Mouse (Mus musculus) midbrain, postnatal 0 days (tissue): ENCODE results near the gene Nr1d1. TPM values are rescaled to one million over a fixed set of nuclear protein-coding genes. Genes with fewer than 3 reads are reported as not detected.

ENCODE experiments used
- ATAC-seq: fragments of 200-750 bp; cut with Nextera tagmentation; 2 replicates; pipeline ENCODE4 v1.8.0; 2017; ENCODE audit warnings: moderate number of reproducible peaks, mild to moderate bottlenecking, moderate TSS enrichment, moderate library complexity; ENCODE audit not compliant: low FRiP score
- DNase-seq: peaks from one replicate; pipeline ENCODE4 v3.0.0-alpha.2; 2015; ENCODE audit warnings: low spot score
- H3K27ac ChIP-seq: fragments of 300-500 bp; sonication (generic); 2 replicates; pipeline ENCODE4 v1.5.1; 2014; ENCODE audit warnings: low read depth, mild to moderate bottlenecking, low read length, mixed read lengths
- H3K27me3 ChIP-seq: fragments of 300-500 bp; sonication (generic); 2 replicates; pipeline ENCODE4 v1.6.1; 2014; ENCODE audit warnings: low read length, control low read depth, mixed read lengths; ENCODE audit not compliant: insufficient read depth
- H3K36me3 ChIP-seq: fragments of 300-500 bp; sonication (generic); 2 replicates; pipeline ENCODE4 v1.6.1; 2014; ENCODE audit warnings: low read length, control low read depth, mixed read lengths; ENCODE audit not compliant: insufficient read depth
- H3K4me1 ChIP-seq: fragments of 300-500 bp; sonication (generic); 2 replicates; pipeline ENCODE4 v1.6.1; 2014; ENCODE audit warnings: mild to moderate bottlenecking, control low read depth, antibody characterized with exemption, low read length, mixed read lengths; ENCODE audit not compliant: insufficient read depth
- H3K4me2 ChIP-seq: fragments of 300-500 bp; sonication (generic); 2 replicates; pipeline ENCODE4 v1.6.1; 2014; ENCODE audit warnings: low read depth, mild to moderate bottlenecking, low read length, mixed read lengths; ENCODE audit not compliant: poor library complexity, severe bottlenecking
- H3K4me3 ChIP-seq: fragments of 300-500 bp; sonication (generic); 2 replicates; pipeline ENCODE4 v1.5.1; 2014; ENCODE audit warnings: low read depth, mild to moderate bottlenecking, low read length, moderate library complexity
- H3K9ac ChIP-seq: fragments of 300-500 bp; sonication (generic); replicated peaks from 2 replicates; pipeline ENCODE4 v1.6.1; 2014; ENCODE audit warnings: mild to moderate bottlenecking, low read length, moderate library complexity, mixed read lengths; ENCODE audit not compliant: poor library complexity, severe bottlenecking
- H3K9me3 ChIP-seq: fragments of 300-500 bp; sonication (generic); 2 replicates; pipeline ENCODE4 v1.6.1; 2016; ENCODE audit warnings: low read length, control low read depth
- CTCF ChIP-seq: IDR thresholded peaks from 2 replicates; pipeline ENCODE4 v1.5.1; 2016; ENCODE audit warnings: antibody characterized with exemption, mild to moderate bottlenecking
- WGBS: fragments of 180-500 bp; shearing (Covaris S2); extraction: QIAGEN DNeasy Blood & Tissue Kit; methylation state at CpG from one replicate; pipeline ENCODE4 v1.1.7; 2014; 5-methylcytosine and 5-hydroxymethylcytosine counted together
- polyA plus RNA-seq: library from polyadenylated mRNA; unstranded; fragments of >200 nt; fragmentation: Nextera tagmentation; extraction: Ambion mirVana; gene quantifications from 2 replicates; pipeline ENCODE4 v1.2.1, GENCODE M21; 2015
- total RNA-seq: library from RNA; depleted of rRNA; stranded (reverse); fragments of >200 nt; gene quantifications from 2 replicates; pipeline ENCODE4 v1.2.3, GENCODE M21; 2014; rRNA removed

Gene Nr1d1
- total and polyA plus RNA-seq, 2 experiments from 2014 or later, result 11.0 to 14.3 TPM

DNA sequence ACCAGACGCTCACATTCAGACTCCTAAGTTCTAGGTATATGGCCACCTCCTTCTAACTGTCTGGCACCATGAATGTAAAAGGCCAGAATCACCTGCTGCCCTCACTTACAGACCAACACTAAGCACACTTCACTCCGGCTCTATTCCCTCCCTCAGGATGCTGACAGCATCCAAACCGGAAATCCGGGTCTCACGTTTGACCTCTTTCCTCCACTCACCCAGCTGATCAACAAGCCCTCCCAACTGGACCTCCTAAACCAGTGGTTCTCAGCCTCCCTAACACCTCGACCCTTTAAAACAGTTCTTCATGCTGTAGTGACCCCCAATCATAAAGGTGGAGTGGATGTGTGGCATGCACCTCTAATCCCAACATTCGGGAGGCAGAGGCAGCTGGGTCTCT is 52.0 kb downstream of the Nr1d1 start:
- Histone ChIP-seq H3K36me3 (peaks cover 22% of the 10 kb centered on the region; the same call in 1 of the 2 replicates), H3K27me3 (no peaks in the 10 kb centered on the region), H3K4me1 (no peaks in the 10 kb centered on the region), H3K27ac (no peak overlapping the region), H3K9ac (no peak overlapping the region), H3K4me3 (no peak overlapping the region), H3K9me3 (no peaks in the 10 kb centered on the region), H3K4me2 (no peak overlapping the region)
- 83% methylated on average over 7 of the region's 7 CpGs for WGBS
- TF ChIP-seq CTCF, result no peak
- ATAC-seq (no peak), DNase-seq (no peak)

DNA sequence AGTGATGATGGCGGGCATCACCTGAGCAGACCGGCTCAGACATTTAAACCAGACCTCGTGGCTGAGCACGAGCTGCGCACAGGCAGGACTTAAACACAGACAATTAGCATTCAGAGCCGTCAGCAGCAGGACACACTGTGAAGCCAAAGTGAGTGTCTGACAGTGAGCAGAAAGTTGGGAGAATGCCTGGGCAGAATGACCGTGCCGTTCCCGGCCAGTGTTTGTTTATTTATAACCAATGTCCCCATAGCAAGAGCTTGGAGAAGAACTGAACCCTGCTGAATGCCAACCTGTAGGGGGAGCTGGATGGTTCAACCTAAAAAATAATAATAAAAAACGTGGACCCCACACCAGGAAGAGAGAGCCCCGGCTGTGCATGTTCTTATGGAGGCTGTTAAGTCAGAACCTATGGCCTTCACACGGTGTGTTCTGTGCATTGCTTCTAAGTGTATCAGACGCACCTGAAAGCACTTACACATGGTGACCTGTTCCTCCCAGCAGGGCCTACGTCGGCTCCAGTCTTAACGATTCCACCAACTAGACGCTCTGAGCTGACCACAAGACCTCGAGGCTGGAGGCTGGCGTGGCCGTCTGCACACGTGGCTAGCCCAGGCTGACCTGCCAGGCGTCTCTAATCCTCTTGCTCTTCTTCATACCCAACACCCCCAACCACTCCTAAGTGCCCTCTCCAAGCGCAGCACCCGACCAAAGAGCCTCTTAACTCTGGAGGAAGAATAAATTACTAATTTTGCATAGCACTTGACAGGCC is 53.5 kb downstream of the Nr1d1 start:
- no peaks in the 10 kb centered on the region for H3K9me3 ChIP-seq
- peak; percentile 62 for TF ChIP-seq CTCF
- DNase-seq (peak; percentile 73), ATAC-seq (peak; percentile 31; the same call in 1 of the 2 replicates)
- no peak overlapping the region for H3K4me3 ChIP-seq
- peaks cover 34% of the 10 kb centered on the region for H3K36me3 ChIP-seq
- H3K9ac ChIP-seq, result no peak overlapping the region
- no peaks in the 10 kb centered on the region for H3K27me3 ChIP-seq
- no peak overlapping the region for H3K27ac ChIP-seq
- 66% methylated on average over 24 of the region's 24 CpGs for WGBS
- H3K4me2 ChIP-seq, result no peak overlapping the region
- H3K4me1 ChIP-seq, result no peaks in the 10 kb centered on the region

DNA sequence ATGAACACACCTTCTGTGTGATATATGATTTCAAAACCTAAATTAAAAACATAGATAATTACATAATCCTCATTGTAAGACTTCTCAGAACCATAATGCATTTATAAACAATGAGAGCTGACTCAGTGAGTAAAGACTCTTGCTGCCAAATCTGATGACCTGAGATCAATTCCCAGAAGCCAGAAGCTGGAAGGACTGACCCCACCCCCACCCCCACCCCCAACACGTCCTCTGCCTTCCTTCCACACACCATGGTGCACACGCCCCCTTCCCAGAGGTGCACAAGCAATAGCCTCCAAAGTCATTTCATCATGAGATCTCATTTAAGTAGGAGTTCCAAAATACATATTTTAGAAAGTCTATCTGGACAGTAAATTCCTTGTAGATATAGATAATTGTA is 54.4 kb downstream of the Nr1d1 start:
- TF ChIP-seq CTCF, result no peak
- Histone ChIP-seq H3K36me3 (peaks cover 38% of the 10 kb centered on the region), H3K4me1 (no peaks in the 10 kb centered on the region), H3K9me3 (no peaks in the 10 kb centered on the region), H3K9ac (no peak overlapping the region), H3K4me3 (no peak overlapping the region), H3K27me3 (no peaks in the 10 kb centered on the region), H3K4me2 (no peak overlapping the region), H3K27ac (no peak overlapping the region)
- no peak for ATAC-seq
- WGBS, result 75% methylated on average over 2 of the region's 2 CpGs
- no peak for DNase-seq

Other genes starting within 250 kb of the Nr1d1 start
- 0.05 TPM in 1 of 2 replicates, not detected in the other for gene Ikzf3, start 229.3 kb downstream of the Nr1d1 start, total RNA-seq
- gene Ikzf3, start 229.3 kb downstream of the Nr1d1 start, polyA plus RNA-seq, result 0.16 TPM in 1 of 2 replicates, not detected in the other
- 0.24 TPM in 1 of 2 replicates, not detected in the other for gene Zpbp2, start 224.2 kb downstream of the Nr1d1 start, total RNA-seq
- gene Zpbp2, start 224.2 kb downstream of the Nr1d1 start, polyA plus RNA-seq, result 0.36 and 0.39 TPM in 2 replicates
- gene Ormdl3, start 188.0 kb downstream of the Nr1d1 start, total RNA-seq, result 104 and 115 TPM in 2 replicates
- gene Ormdl3, start 188.0 kb downstream of the Nr1d1 start, polyA plus RNA-seq, result 108 and 111 TPM in 2 replicates
- gene Lrrc3c, start 177.0 kb downstream of the Nr1d1 start, total RNA-seq, result not detected in 2 replicates
- not detected in 2 replicates for gene Lrrc3c, start 177.0 kb downstream of the Nr1d1 start, polyA plus RNA-seq
- gene Gm12355, start 149.7 kb downstream of the Nr1d1 start, total RNA-seq, result not detected in 2 replicates
- 0.28 and 0.44 TPM in 2 replicates for gene Gm12355, start 149.7 kb downstream of the Nr1d1 start, polyA plus RNA-seq
- gene Gsdma3, start 149.0 kb downstream of the Nr1d1 start, total RNA-seq, result not detected in 2 replicates
- gene Gsdma3, start 149.0 kb downstream of the Nr1d1 start, polyA plus RNA-seq, result not detected in 2 replicates
- gene Gsdma2, start 128.6 kb downstream of the Nr1d1 start, total RNA-seq, result not detected in 2 replicates
- 0.12 and 0.15 TPM in 2 replicates for gene Gsdma2, start 128.6 kb downstream of the Nr1d1 start, polyA plus RNA-seq
- 0.05 TPM in 1 of 2 replicates, not detected in the other for gene Gsdma, start 111.0 kb downstream of the Nr1d1 start, total RNA-seq
- 0.11 TPM in 1 of 2 replicates, not detected in the other for gene Gsdma, start 111.0 kb downstream of the Nr1d1 start, polyA plus RNA-seq
- gene Psmd3, start 92.8 kb downstream of the Nr1d1 start, total RNA-seq, result 114 and 129 TPM in 2 replicates
- 182 and 183 TPM in 2 replicates for gene Psmd3, start 92.8 kb downstream of the Nr1d1 start, polyA plus RNA-seq
- not detected in 2 replicates for gene Csf3, start 74.1 kb downstream of the Nr1d1 start, total RNA-seq
- not detected in 2 replicates for gene Csf3, start 74.1 kb downstream of the Nr1d1 start, polyA plus RNA-seq
- 66.6 and 81.2 TPM in 2 replicates for gene Med24, start 45.9 kb downstream of the Nr1d1 start, total RNA-seq
- gene Med24, start 45.9 kb downstream of the Nr1d1 start, polyA plus RNA-seq, result 52.2 and 59.8 TPM in 2 replicates
- 774 and 843 TPM in 2 replicates for gene Thra, start 34.7 kb downstream of the Nr1d1 start, total RNA-seq
- 165 and 182 TPM in 2 replicates for gene Thra, start 34.7 kb downstream of the Nr1d1 start, polyA plus RNA-seq
- 88.3 and 107 TPM in 2 replicates for gene Msl1, start 20.2 kb upstream of the Nr1d1 start, total RNA-seq
- gene Msl1, start 20.2 kb upstream of the Nr1d1 start, polyA plus RNA-seq, result 22.3 and 25.8 TPM in 2 replicates
- 29.4 and 32.2 TPM in 2 replicates for gene Casc3, start 29.6 kb upstream of the Nr1d1 start, total RNA-seq
- 34.0 and 39.7 TPM in 2 replicates for gene Casc3, start 29.6 kb upstream of the Nr1d1 start, polyA plus RNA-seq
- gene Rapgefl1, start 61.5 kb upstream of the Nr1d1 start, total RNA-seq, result 39.0 and 40.8 TPM in 2 replicates
- gene Rapgefl1, start 61.5 kb upstream of the Nr1d1 start, polyA plus RNA-seq, result 10.9 and 11.4 TPM in 2 replicates
- 9.2 and 9.8 TPM in 2 replicates for gene Wipf2, start 88.3 kb upstream of the Nr1d1 start, total RNA-seq
- 3.0 and 3.8 TPM in 2 replicates for gene Wipf2, start 88.3 kb upstream of the Nr1d1 start, polyA plus RNA-seq
- 0.19 and 0.44 TPM in 2 replicates for gene Cdc6, start 132.5 kb upstream of the Nr1d1 start, total RNA-seq
- 0.52 and 0.65 TPM in 2 replicates for gene Cdc6, start 132.5 kb upstream of the Nr1d1 start, polyA plus RNA-seq
- gene Rara, start 152.5 kb upstream of the Nr1d1 start, total RNA-seq, result 14.3 and 20.4 TPM in 2 replicates
- gene Rara, start 152.5 kb upstream of the Nr1d1 start, polyA plus RNA-seq, result 8.2 and 8.7 TPM in 2 replicates
- 3.0 and 5.1 TPM in 2 replicates for gene Gjd3, start 207.7 kb upstream of the Nr1d1 start, total RNA-seq
- 4.5 and 5.1 TPM in 2 replicates for gene Gjd3, start 207.7 kb upstream of the Nr1d1 start, polyA plus RNA-seq
- gene Top2a, start 248.9 kb upstream of the Nr1d1 start, total RNA-seq, result 13.9 and 21.1 TPM in 2 replicates
- gene Top2a, start 248.9 kb upstream of the Nr1d1 start, polyA plus RNA-seq, result 7.4 and 10.0 TPM in 2 replicates